Mouse (Mus musculus) intestine, postnatal 0 days (tissue): ENCODE measurements around the gene Rai1. TPM values are rescaled to one million over a fixed set of nuclear protein-coding genes. Genes with fewer than 3 reads are reported as not detected.

Experiments used
- ATAC-seq: fragments of 200-750 bp; cut with Nextera tagmentation; 2 replicates; pipeline ENCODE4 v1.8.0; 2017; ENCODE audit warnings: mild to moderate bottlenecking, moderate TSS enrichment, moderate library complexity
- H3K27ac ChIP-seq: fragments of 300-500 bp; sonication (generic); 2 replicates; pipeline ENCODE4 v1.5.1; 2014; ENCODE audit warnings: mild to moderate bottlenecking, low read depth, low read length, moderate library complexity
- H3K27me3 ChIP-seq: fragments of 300-500 bp; sonication (generic); replicated peaks from 2 replicates; pipeline ENCODE4 v1.6.1; 2014; ENCODE audit warnings: low read length, mixed read lengths; ENCODE audit not compliant: control insufficient read depth, insufficient read depth
- H3K36me3 ChIP-seq: fragments of 300-500 bp; sonication (generic); 2 replicates; pipeline ENCODE4 v1.6.1; 2014; ENCODE audit warnings: mild to moderate bottlenecking, moderate library complexity; ENCODE audit not compliant: control insufficient read depth, insufficient read depth
- H3K4me1 ChIP-seq: fragments of 300-500 bp; sonication (generic); replicated peaks from 2 replicates; pipeline ENCODE4 v1.6.1; 2014; ENCODE audit warnings: antibody characterized with exemption, low read length, mixed read lengths; ENCODE audit not compliant: control insufficient read depth, insufficient read depth
- H3K4me2 ChIP-seq: fragments of 300-500 bp; sonication (generic); replicated peaks from 2 replicates; pipeline ENCODE4 v1.6.1; 2014; ENCODE audit warnings: low read depth, mild to moderate bottlenecking, moderate library complexity
- H3K4me3 ChIP-seq: fragments of 300-500 bp; sonication (generic); 2 replicates; pipeline ENCODE4 v1.5.1; 2014; ENCODE audit warnings: low read depth, low read length
- H3K9ac ChIP-seq: fragments of 300-500 bp; sonication (generic); 2 replicates; pipeline ENCODE4 v1.6.1; 2014; ENCODE audit warnings: mild to moderate bottlenecking, low read depth, low read length
- H3K9me3 ChIP-seq: fragments of 300-500 bp; sonication (generic); 2 replicates; pipeline ENCODE4 v1.6.1; 2016; ENCODE audit warnings: mixed run types; ENCODE audit not compliant: control insufficient read depth
- CTCF ChIP-seq: sonication (generic); IDR thresholded peaks from 2 replicates; pipeline ENCODE4 v1.5.1; 2016; ENCODE audit warnings: low read depth, mild to moderate bottlenecking, control low read depth, antibody characterized with exemption, moderate library complexity
- WGBS: fragments of 180-500 bp; shearing (Covaris S2); extraction: QIAGEN DNeasy Blood & Tissue Kit; methylation state at CpG from one replicate; pipeline ENCODE4 v1.1.7; 2014; 5-methylcytosine and 5-hydroxymethylcytosine counted together
- polyA plus RNA-seq: library from polyadenylated mRNA; unstranded; fragments of >200 nt; fragmentation: Nextera tagmentation; extraction: Ambion mirVana; gene quantifications from 2 replicates; pipeline ENCODE4 v1.2.1, GENCODE M21; 2015

The Rai1 gene
- polyA plus RNA-seq, 1 experiment from 2014 or later = 10.1 TPM

GRCm38 (mm10) chr11:60076183-60076582 lies 28.6 kb upstream of the Rai1 start:
- no peak overlapping the region for H3K9ac ChIP-seq
- no peaks in the 10 kb centered on the region for H3K4me1 ChIP-seq
- WGBS = 82% methylated on average over 3 of the region's 3 CpGs
- no peak overlapping the region for H3K4me3 ChIP-seq
- ATAC-seq = no peak
- H3K36me3 ChIP-seq = no peaks in the 10 kb centered on the region
- H3K27me3 ChIP-seq = no peaks in the 10 kb centered on the region
- H3K4me2 ChIP-seq = no peak overlapping the region
- no peak overlapping the region for H3K27ac ChIP-seq
- TF ChIP-seq CTCF = no peak
- no peaks in the 10 kb centered on the region for H3K9me3 ChIP-seq

- Histone ChIP-seq H3K9ac (no peak overlapping the region), H3K36me3 (no peaks in the 10 kb centered on the region), H3K4me1 (no peaks in the 10 kb centered on the region), H3K4me2 (no peak overlapping the region), H3K27ac (no peak overlapping the region), H3K27me3 (no peaks in the 10 kb centered on the region), H3K9me3 (no peaks in the 10 kb centered on the region), H3K4me3 (no peak overlapping the region)
- TF ChIP-seq CTCF = peak; percentile 89
- ATAC-seq = no peak
- WGBS = 11% methylated on average over 4 of the region's 4 CpGs
Observed at GRCm38 (mm10) chr11:60076790-60077189, 28.0 kb upstream of the Rai1 start.

- no peak overlapping the region for H3K4me2 ChIP-seq
- no peak for ATAC-seq
- no peak overlapping the region for H3K9ac ChIP-seq
- no peak overlapping the region for H3K27ac ChIP-seq
- H3K4me1 ChIP-seq = no peaks in the 10 kb centered on the region
- no peaks in the 10 kb centered on the region for H3K27me3 ChIP-seq
- 45% methylated on average over 2 of the region's 2 CpGs for WGBS
- H3K4me3 ChIP-seq = no peak overlapping the region
- peak; percentile 83 for TF ChIP-seq CTCF
- H3K9me3 ChIP-seq = no peaks in the 10 kb centered on the region
- H3K36me3 ChIP-seq = no peaks in the 10 kb centered on the region
Observed at GRCm38 (mm10) chr11:60084589-60084988, 20.2 kb upstream of the Rai1 start.

- Histone ChIP-seq H3K4me2 (no peak overlapping the region), H3K36me3 (no peaks in the 10 kb centered on the region), H3K9ac (no peak overlapping the region), H3K9me3 (no peaks in the 10 kb centered on the region), H3K27me3 (no peaks in the 10 kb centered on the region), H3K27ac (no peak overlapping the region), H3K4me3 (no peak overlapping the region), H3K4me1 (no peaks in the 10 kb centered on the region)
- no peak for ATAC-seq
- WGBS = 64% methylated on average over 1 of the region's 1 CpGs
- TF ChIP-seq CTCF = no peak
Observed at GRCm38 (mm10) chr11:60086676-60087075, 18.1 kb upstream of the Rai1 start.

- ATAC-seq = peak; percentile 48; the same call in 1 of the 2 replicates
Observed at GRCm38 (mm10) chr11:60088947-60089346, 15.9 kb upstream of the Rai1 start.

GRCm38 (mm10) chr11:60090696-60091421 lies 14.0 kb upstream of the Rai1 start:
- WGBS = 57% methylated on average over 5 of the region's 5 CpGs
- Histone ChIP-seq H3K4me3 (no peak overlapping the region), H3K27ac (no peak overlapping the region), H3K9me3 (no peaks in the 10 kb centered on the region), H3K27me3 (no peaks in the 10 kb centered on the region), H3K4me2 (no peak overlapping the region), H3K4me1 (no peaks in the 10 kb centered on the region), H3K36me3 (no peaks in the 10 kb centered on the region), H3K9ac (no peak overlapping the region)
- no peak for TF ChIP-seq CTCF
- no peak for ATAC-seq

More at GRCm38 (mm10) chr11:60088947-60089346, 15.9 kb upstream of the Rai1 start:
- peak; percentile 53 for TF ChIP-seq CTCF
- WGBS = 54% methylated on average over 4 of the region's 4 CpGs
- H3K4me1 ChIP-seq = no peaks in the 10 kb centered on the region
- no peak overlapping the region for H3K9ac ChIP-seq
- no peak overlapping the region for H3K27ac ChIP-seq
- no peaks in the 10 kb centered on the region for H3K9me3 ChIP-seq
- H3K36me3 ChIP-seq = no peaks in the 10 kb centered on the region
- no peaks in the 10 kb centered on the region for H3K27me3 ChIP-seq
- no peak overlapping the region for H3K4me2 ChIP-seq
- H3K4me3 ChIP-seq = no peak overlapping the region
